Mouse (Mus musculus): ENCODE data around the gene Gm16513. TPM values are rescaled to one million over a fixed set of nuclear protein-coding genes. Genes with fewer than 3 reads are reported as not detected.
"Not testable (repeated sequence)": the region's sequence is repeated elsewhere in the genome, so short reads cannot be mapped to it uniquely, and the experiment has no call there.

Gm16513 gene
- polyA plus RNA-seq (2014; fragmentation: Nextera tagmentation; extraction: Ambion mirVana), result not detected in 2 replicates

DNA sequence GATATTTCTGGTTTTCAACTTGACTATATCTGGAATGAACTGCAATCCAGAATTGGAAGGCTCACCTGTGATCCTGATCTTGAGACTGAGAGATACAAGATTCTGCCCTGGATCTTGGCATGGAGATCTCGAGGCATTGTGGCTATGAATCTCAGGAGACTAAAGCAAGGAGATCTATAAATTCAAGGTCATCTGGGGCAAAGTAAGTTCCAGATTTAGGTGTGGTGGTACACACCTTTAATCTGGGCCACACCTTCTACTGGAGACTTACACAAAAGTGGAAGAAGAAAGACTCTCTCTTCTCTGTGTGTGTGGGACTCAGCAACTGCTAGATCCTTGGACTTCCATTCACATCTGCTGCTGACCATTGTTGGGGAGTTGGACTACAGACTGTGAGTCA is at the start of gene Gm16513:
TSS of gene Gm16513 (plus strand) at position 301 of the 400 bp plus-strand sequence.
- H3K4me1 ChIP-seq (ENCODE audit: control insufficient read depth, insufficient read depth, low read length); H3K27ac ChIP-seq (ENCODE audit: low read depth, low read length); H3K4me2 ChIP-seq (replicated peaks; ENCODE audit: low read depth, low read length); ATAC-seq (ENCODE audit: low FRiP score, low TSS enrichment); H3K9ac ChIP-seq (ENCODE audit: low read depth, low read length); H3K36me3 ChIP-seq (ENCODE audit: control insufficient read depth, insufficient read depth, low read length); H3K4me3 ChIP-seq (ENCODE audit: low read length); H3K27me3 ChIP-seq (ENCODE audit: control insufficient read depth, insufficient read depth, low read length); H3K9me3 ChIP-seq (ENCODE audit: control insufficient read depth, low read length): not testable (repeated sequence)
- no CpG with 5 or more reads among the region's 1 CpGs for WGBS

Other genes starting within 250 kb of the Gm16513 start
- not detected in 2 replicates for gene Gm6367, start 194.0 kb upstream of the Gm16513 start, polyA plus RNA-seq (2014; fragmentation: Nextera tagmentation; extraction: Ambion mirVana)
- not detected in 2 replicates for gene Gm7942, start 75.7 kb upstream of the Gm16513 start, polyA plus RNA-seq (2014; fragmentation: Nextera tagmentation; extraction: Ambion mirVana)
- not detected in 2 replicates for gene Gm10424, start 90.1 kb downstream of the Gm16513 start, polyA plus RNA-seq (2014; fragmentation: Nextera tagmentation; extraction: Ambion mirVana)
- not detected in 2 replicates for gene Gm3259, start 123.3 kb downstream of the Gm16513 start, polyA plus RNA-seq (2014; fragmentation: Nextera tagmentation; extraction: Ambion mirVana)